Mouse (Mus musculus) kidney, adult 10 weeks (tissue): ENCODE measurements around the gene Rnf224. TPM values are rescaled to one million over a fixed set of nuclear protein-coding genes. Genes with fewer than 3 reads are reported as not detected.

Experiments used
- polyA plus RNA-seq: library from polyadenylated mRNA; stranded (reverse); fragments of 350-450 nt; fragmentation: Illumina TruSeq; extraction: RNeasy Lipid Tissue Mini Kit (QIAGEN cat#74804); gene quantifications from one replicate; pipeline ENCODE4 v1.2.3, GENCODE M21; 2014; ENCODE audit warnings: low read depth, low replicate concordance

The Rnf224 gene
- not detected for polyA plus RNA-seq

DNA sequence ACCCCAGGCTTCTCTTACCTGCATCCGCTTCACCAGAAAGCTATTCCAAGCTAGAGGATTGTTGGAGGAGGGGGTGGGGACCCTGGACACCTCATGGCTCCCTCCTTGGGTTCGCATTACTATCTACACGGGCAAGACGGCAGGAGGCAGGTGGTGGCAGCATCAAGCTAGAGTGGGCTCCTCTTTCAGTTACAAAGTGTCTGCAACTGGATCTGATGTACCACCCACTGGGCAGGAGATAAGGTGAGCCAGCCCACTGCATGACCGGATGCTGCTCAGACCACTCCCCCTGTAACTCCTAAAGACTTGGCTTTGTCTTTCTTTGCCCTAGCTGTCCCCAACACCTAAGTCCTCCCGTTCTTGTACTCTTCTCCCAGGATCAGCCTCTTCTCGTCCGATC is at the start of gene Rnf224:
TSS of gene Rnf224 (minus strand) at position 174 of the 400 bp plus-strand sequence.

DNA sequence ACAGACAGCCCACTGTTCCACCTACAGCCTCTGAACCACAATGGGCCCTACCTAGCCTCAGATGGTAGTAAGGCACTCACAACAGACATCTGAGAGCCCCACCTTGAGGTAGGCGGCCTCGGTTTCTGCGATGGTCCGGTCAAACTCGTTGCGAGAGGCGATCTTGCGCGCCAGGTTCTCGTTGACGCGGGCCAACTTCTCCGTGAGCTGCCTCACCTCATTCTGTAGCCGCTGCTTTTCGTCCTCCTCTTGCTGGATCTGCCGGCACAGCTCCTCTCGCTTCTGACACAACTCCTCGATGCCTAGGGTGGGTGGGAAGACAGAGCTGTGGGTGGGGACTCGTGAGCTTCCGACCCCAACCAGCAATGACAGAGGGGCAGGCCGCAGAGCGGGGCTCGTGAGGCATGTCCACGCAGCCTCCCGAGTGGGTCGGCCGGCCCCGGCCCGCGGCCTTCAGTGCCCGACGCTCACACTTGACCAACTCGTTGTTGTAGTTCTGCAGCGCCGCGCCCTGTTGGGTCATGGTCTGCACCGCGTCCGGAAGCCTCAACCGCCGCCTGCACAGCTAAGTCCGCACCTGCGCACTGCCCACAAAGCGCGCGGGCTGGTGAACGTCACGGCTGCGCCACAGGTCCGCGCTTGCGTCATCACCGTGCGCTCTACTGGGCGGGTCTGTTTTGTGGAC is 35.4 kb upstream of the Rnf224 start, which contains the start of the genes Ssna1 and Anapc2:
TSS of gene Ssna1 (minus strand) at position 612 of the 685 bp plus-strand sequence.
TSS of gene Anapc2 (plus strand) at position 652 of the 685 bp plus-strand sequence.

GRCm38 (mm10) chr2:25262291-25262767 is 25.7 kb upstream of the Rnf224 start, which contains the start of gene Tprn:
Gene Tprn (plus strand): TSS chr2:25262618.

DNA sequence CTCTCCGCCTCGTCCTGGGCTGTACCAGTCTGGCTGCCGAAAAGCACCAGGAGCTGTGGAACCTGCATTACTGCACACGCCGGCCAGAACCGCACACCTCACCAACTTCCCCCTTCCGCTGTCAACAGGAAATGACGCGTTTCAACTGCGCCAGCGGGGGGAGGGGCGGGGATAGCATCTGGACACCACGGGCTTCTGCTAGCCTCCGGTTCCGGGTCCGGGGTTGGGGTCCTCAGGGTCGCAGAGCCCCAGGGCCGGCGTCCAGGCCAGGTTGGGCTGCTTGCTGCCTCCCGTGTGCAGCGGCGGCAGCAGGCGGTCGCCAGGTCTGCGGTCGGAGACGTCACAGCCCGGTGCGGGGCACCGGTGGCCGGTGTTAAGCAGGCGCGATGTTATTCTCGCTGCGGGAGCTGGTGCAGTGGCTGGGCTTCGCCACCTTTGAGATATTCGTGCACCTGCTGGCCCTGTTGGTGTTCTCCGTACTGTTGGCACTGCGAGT is 18.7 kb upstream of the Rnf224 start, which contains the start of gene Tmem203:
TSS of gene Tmem203 (plus strand) at position 156 of the 496 bp plus-strand sequence.

DNA sequence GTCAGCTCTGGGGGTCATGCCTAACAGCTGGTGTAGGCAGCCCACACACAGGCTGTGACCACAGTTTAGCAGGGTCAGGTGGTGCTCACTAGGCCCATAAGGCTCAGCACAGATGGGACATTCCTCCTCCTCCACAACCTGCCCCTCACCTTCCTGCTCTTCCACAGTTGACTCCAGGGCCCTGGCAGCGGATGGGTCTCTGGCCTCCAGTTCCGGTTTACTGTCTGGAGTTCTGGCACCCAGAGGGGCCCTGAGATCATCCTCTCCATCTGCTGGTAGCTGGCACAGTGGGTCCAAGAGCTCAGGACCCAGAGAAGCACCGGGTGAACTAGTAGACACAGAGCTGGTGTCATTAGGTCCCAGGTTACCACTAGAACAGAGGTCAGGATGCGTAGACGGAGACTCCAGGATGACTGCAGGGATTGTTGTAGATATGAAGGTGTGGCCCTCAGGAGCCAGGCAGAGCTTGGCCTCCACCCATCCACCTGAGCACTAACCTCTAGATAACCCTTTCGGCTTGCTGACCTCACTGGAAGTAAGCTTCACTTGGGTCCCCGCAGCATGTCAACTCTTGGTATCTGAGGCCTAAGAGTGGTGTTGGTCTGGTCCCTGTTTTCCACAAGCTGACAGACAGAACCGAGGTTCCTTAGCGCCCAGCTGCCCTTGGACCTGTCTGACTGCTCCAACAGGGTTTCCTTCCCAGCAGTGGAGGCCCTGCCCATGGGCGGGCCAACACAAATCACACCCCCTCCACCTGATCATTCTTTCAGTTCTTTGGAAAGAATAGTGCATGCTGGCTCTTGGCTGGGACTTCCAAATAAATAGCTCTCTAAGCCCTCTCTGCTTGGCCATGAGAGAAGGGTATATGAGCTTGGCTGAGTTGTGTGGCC is 9.8 kb upstream of the Rnf224 start, which contains the start of gene AL732309.1:
TSS of gene AL732309.1 (minus strand) at position 681 of the 890 bp plus-strand sequence.

GRCm38 (mm10) chr2:25242101-25242506 is 5.5 kb upstream of the Rnf224 start, which contains the start of the genes Rnf208 and Cysrt1:
Gene Rnf208 (plus strand): TSS chr2:25242255.
Gene Cysrt1 (minus strand): TSS chr2:25242452.

GRCm38 (mm10) chr2:25234050-25234449 is 2.5 kb downstream of the Rnf224 start, which contains the start of gene Slc34a3:
Gene Slc34a3 (minus strand): TSS chr2:25234364.

GRCm38 (mm10) chr2:25224492-25224765 is 12.2 kb downstream of the Rnf224 start, which contains the start of gene Tubb4b:
Gene Tubb4b (minus strand): TSS chr2:25224702.

GRCm38 (mm10) chr2:25218445-25218844 is 18.1 kb downstream of the Rnf224 start, which contains the start of gene Fam166a:
Gene Fam166a (plus strand): TSS chr2:25218745.

GRCm38 (mm10) chr2:25214444-25214843 is 22.1 kb downstream of the Rnf224 start, which contains the start of gene Stpg3:
Gene Stpg3 (minus strand): TSS chr2:25214637.

DNA sequence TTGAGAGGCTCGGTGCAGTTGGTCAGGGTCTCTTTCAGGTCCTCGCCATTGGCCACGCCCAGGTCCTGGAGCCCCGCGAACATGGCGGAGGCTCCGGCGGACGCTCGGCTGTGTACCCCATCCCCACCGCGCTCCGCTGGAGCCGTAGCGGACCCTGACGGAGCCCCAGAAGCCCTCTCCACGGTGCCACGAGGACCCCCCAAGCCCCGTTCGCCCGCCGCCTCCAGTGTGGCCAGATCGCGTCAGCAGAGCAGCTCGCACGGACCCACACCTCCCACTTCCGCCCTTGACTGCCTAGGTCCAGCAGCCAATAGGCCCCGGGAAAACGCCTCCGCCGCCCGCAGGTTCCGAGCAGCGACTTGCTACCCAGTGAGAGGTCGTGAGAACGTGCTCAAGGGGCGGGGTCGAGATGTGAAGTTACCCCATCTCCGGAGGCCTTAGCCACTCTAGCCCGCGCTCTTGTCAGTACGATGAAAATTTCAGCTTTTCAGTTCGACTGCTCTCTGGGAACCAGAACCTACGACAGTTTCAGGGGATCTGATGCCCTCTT is 25.4 kb downstream of the Rnf224 start, which contains the start of gene Nelfb:
TSS of gene Nelfb (minus strand) at position 369 of the 550 bp plus-strand sequence.

GRCm38 (mm10) chr2:25196172-25196954 is 40.2 kb downstream of the Rnf224 start, which contains the start of gene Tor4a:
Gene Tor4a (minus strand): TSS chr2:25196886.

Other genes starting within 250 kb of the Rnf224 start
- 4.0 TPM for gene Nsmf, start 182.4 kb downstream of the Rnf224 start, polyA plus RNA-seq
- gene Entpd8, start 156.5 kb downstream of the Rnf224 start, polyA plus RNA-seq: 4.9 TPM
- gene Noxa1, start 141.6 kb downstream of the Rnf224 start, polyA plus RNA-seq: not detected
- 3.8 TPM for gene Nrarp, start 56.0 kb downstream of the Rnf224 start, polyA plus RNA-seq
- gene Tor4a, start 39.9 kb downstream of the Rnf224 start, polyA plus RNA-seq: 1.4 TPM
- 5.2 TPM for gene Nelfb, start 25.3 kb downstream of the Rnf224 start, polyA plus RNA-seq
- not detected for gene Stpg3, start 22.1 kb downstream of the Rnf224 start, polyA plus RNA-seq
- gene Fam166a, start 18.0 kb downstream of the Rnf224 start, polyA plus RNA-seq: not detected
- 24.5 TPM for gene Tubb4b, start 12.1 kb downstream of the Rnf224 start, polyA plus RNA-seq
- gene Slc34a3, start 2.4 kb downstream of the Rnf224 start, polyA plus RNA-seq: 5.6 TPM
- not detected for gene Rnf208, start 5.5 kb upstream of the Rnf224 start, polyA plus RNA-seq
- not detected for gene Cysrt1, start 5.7 kb upstream of the Rnf224 start, polyA plus RNA-seq
- 1.5 TPM for gene AL732309.1, start 10.1 kb upstream of the Rnf224 start, polyA plus RNA-seq
- 0.61 TPM for gene Tmem203, start 18.7 kb upstream of the Rnf224 start, polyA plus RNA-seq
- gene Tprn, start 25.8 kb upstream of the Rnf224 start, polyA plus RNA-seq: 3.2 TPM
- 1.2 TPM for gene Ssna1, start 35.7 kb upstream of the Rnf224 start, polyA plus RNA-seq
- 4.5 TPM for gene Anapc2, start 35.7 kb upstream of the Rnf224 start, polyA plus RNA-seq
- gene Tmem210, start 51.4 kb upstream of the Rnf224 start, polyA plus RNA-seq: not detected
- gene Lrrc26, start 53.1 kb upstream of the Rnf224 start, polyA plus RNA-seq: not detected
- not detected for gene Grin1, start 82.4 kb upstream of the Rnf224 start, polyA plus RNA-seq
- 15.0 TPM for gene Man1b1, start 95.6 kb upstream of the Rnf224 start, polyA plus RNA-seq
- gene Dpp7, start 119.6 kb upstream of the Rnf224 start, polyA plus RNA-seq: 34.5 TPM
- gene Uap1l1, start 128.9 kb upstream of the Rnf224 start, polyA plus RNA-seq: 3.9 TPM
- not detected for gene Sapcd2, start 135.5 kb upstream of the Rnf224 start, polyA plus RNA-seq
- gene Entpd2, start 159.1 kb upstream of the Rnf224 start, polyA plus RNA-seq: 0.36 TPM
- 4.3 TPM for gene Npdc1, start 162.6 kb upstream of the Rnf224 start, polyA plus RNA-seq
- not detected for gene Fut7, start 186.5 kb upstream of the Rnf224 start, polyA plus RNA-seq
- 0.77 TPM for gene Abca2, start 191.9 kb upstream of the Rnf224 start, polyA plus RNA-seq
- gene Clic3, start 220.1 kb upstream of the Rnf224 start, polyA plus RNA-seq: not detected
- gene Paxx, start 224.3 kb upstream of the Rnf224 start, polyA plus RNA-seq: 2.2 TPM
- gene Ptgds, start 233.3 kb upstream of the Rnf224 start, polyA plus RNA-seq: not detected